14 mouse cellular contexts compared by ENCODE assay signal in the genomic region with DNA sequence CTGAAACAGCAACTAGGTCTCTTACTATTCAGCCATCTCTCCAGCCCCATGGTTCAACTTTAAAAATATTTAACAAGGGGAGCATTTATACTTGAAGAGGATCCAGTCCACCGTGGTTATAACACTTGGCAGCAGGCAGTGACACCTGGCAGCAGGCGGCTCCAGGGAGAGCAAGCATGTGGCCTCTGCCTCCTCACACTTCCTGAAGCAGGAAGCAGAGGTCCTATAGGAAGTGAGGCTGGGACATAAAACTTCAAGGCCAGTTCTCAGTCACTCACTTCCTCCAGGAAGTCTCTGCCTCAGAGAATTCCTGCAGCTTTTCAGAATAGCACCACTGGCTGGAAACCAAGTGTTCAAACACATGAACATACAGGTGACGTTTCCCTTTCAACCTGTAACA. TPM values are rescaled to one million over a fixed set of nuclear protein-coding genes. Genes with fewer than 3 reads are reported as not detected.
DNase-seq lines count a peak whose midpoint lies in the region; ATAC-seq lines count a peak whose summit lies in the region.
"Had no signal": no experiment of that assay in that cellular context is flagged by ENCODE, and none has a peak within 500 bp of the region (broad histone marks: within the 10 kb centered on the region; RNA-seq: fewer than 3 reads in every experiment).

No protein-coding gene starts in this region.

- H3K36me3 ChIP-seq in embryonic facial prominence, embryonic 14.5 days (ENCODE audit: control insufficient read depth, insufficient read depth, low read length): no peaks in the 10 kb centered on the region
- H3K36me3 ChIP-seq in embryonic facial prominence, embryonic 10.5 days (replicated peaks): no peaks in the 10 kb centered on the region
- H3K36me3 ChIP-seq in heart, embryonic 16.5 days (ENCODE audit: control insufficient read depth, insufficient read depth): no peaks in the 10 kb centered on the region
- no peaks in the 10 kb centered on the region for H3K36me3 ChIP-seq in liver, embryonic 11.5 days (ENCODE audit: control insufficient read depth, insufficient read depth, low read length)
- H3K36me3 ChIP-seq: midbrain, embryonic 12.5 days had no signal

- DNase-seq in embryonic facial prominence, embryonic 14.5 days (ENCODE audit: low spot score): peak; percentile 39
- no peak for DNase-seq in embryonic facial prominence, embryonic 10.5 days (ENCODE audit: low spot score)
- DNase-seq in 3134 (ENCODE audit: extremely low read depth, insufficient read length, low spot score): peak; percentile 15
- peak; percentile 61 for DNase-seq in kidney, postnatal 10 days
- no peak for DNase-seq in cerebellum, postnatal 36 days
- no peak for DNase-seq in ovary, adult 18-20 months (ENCODE audit: low spot score)
- DNase-seq in liver, embryonic 11.5 days (ENCODE audit: low spot score): no peak
- DNase-seq: liver, postnatal 0 days had no signal

- no peak overlapping the region for H3K4me2 ChIP-seq in embryonic facial prominence, embryonic 14.5 days (ENCODE audit: low read depth, low read length)
- no peak overlapping the region for H3K4me2 ChIP-seq in heart, embryonic 16.5 days (ENCODE audit: low read depth, low read length)
- no peak overlapping the region for H3K4me2 ChIP-seq in liver, embryonic 11.5 days
- H3K4me2 ChIP-seq: midbrain, embryonic 12.5 days had no signal

- no peaks in the 10 kb centered on the region for H3K27me3 ChIP-seq in embryonic facial prominence, embryonic 14.5 days (replicated peaks; ENCODE audit: control insufficient read depth, insufficient read depth, low read length)
- no peaks in the 10 kb centered on the region for H3K27me3 ChIP-seq in embryonic facial prominence, embryonic 10.5 days (replicated peaks; ENCODE audit: low read depth, poor library complexity, severe bottlenecking)
- no peaks in the 10 kb centered on the region for H3K27me3 ChIP-seq in heart, embryonic 16.5 days (ENCODE audit: control insufficient read depth, insufficient read depth, low read length)
- H3K27me3 ChIP-seq in liver, embryonic 11.5 days (replicated peaks; ENCODE audit: control insufficient read depth, insufficient read depth, low read length): no peaks in the 10 kb centered on the region
- H3K27me3 ChIP-seq: midbrain, embryonic 12.5 days had no signal

- ATAC-seq in embryonic facial prominence, embryonic 14.5 days (ENCODE audit: low read depth): no peak
- ATAC-seq in heart, embryonic 16.5 days (replicated peaks; ENCODE audit: extremely low read depth, insufficient read depth, low FRiP score): peak; percentile 60
- ATAC-seq in liver, embryonic 11.5 days (replicated peaks; ENCODE audit: low FRiP score): no peak
- ATAC-seq: liver, postnatal 0 days had no signal

- H3K27ac ChIP-seq in embryonic facial prominence, embryonic 14.5 days (replicated peaks; ENCODE audit: low read depth, low read length): no peak overlapping the region
- no peak overlapping the region for H3K27ac ChIP-seq in embryonic facial prominence, embryonic 10.5 days (replicated peaks)
- H3K27ac ChIP-seq in heart, embryonic 16.5 days (ENCODE audit: low read length): no peak overlapping the region
- H3K27ac ChIP-seq in liver, embryonic 11.5 days (ENCODE audit: low read depth, low read length): no peak overlapping the region
- H3K27ac ChIP-seq: midbrain, embryonic 12.5 days had no signal

- H3K4me1 ChIP-seq in embryonic facial prominence, embryonic 14.5 days (ENCODE audit: control insufficient read depth, insufficient read depth, low read length): no peaks in the 10 kb centered on the region
- no peaks in the 10 kb centered on the region; the same call in 1 of the 2 replicates for H3K4me1 ChIP-seq in embryonic facial prominence, embryonic 10.5 days
- no peaks in the 10 kb centered on the region for H3K4me1 ChIP-seq in heart, embryonic 16.5 days (ENCODE audit: control insufficient read depth, insufficient read depth, low read length)
- H3K4me1 ChIP-seq in liver, embryonic 11.5 days (replicated peaks; ENCODE audit: control insufficient read depth, insufficient read depth, low read length): no peaks in the 10 kb centered on the region
- H3K4me1 ChIP-seq: midbrain, embryonic 12.5 days had no signal

- 51% methylated on average over 3 of the region's 3 CpGs for WGBS in embryonic facial prominence, embryonic 14.5 days
- 63% methylated on average over 3 of the region's 3 CpGs for WGBS in embryonic facial prominence, embryonic 10.5 days
- 46% methylated on average over 3 of the region's 3 CpGs for WGBS in heart, embryonic 16.5 days
- WGBS in liver, embryonic 11.5 days: 49% methylated on average over 3 of the region's 3 CpGs

- no peak overlapping the region for H3K9ac ChIP-seq in embryonic facial prominence, embryonic 14.5 days (ENCODE audit: low read depth, low read length)
- no peak overlapping the region for H3K9ac ChIP-seq in heart, embryonic 16.5 days (ENCODE audit: low read length)
- no peak overlapping the region for H3K9ac ChIP-seq in liver, embryonic 11.5 days (ENCODE audit: low read depth, low read length)
- H3K9ac ChIP-seq: liver, postnatal 0 days; midbrain, embryonic 12.5 days had no signal

- H3K4me3 ChIP-seq in embryonic facial prominence, embryonic 14.5 days (ENCODE audit: low read depth, low read length): no peak overlapping the region
- no peak overlapping the region for H3K4me3 ChIP-seq in embryonic facial prominence, embryonic 10.5 days
- no peak overlapping the region for H3K4me3 ChIP-seq in heart, embryonic 16.5 days (ENCODE audit: low read length)
- H3K4me3 ChIP-seq in liver, embryonic 11.5 days (ENCODE audit: low read depth, low read length): no peak overlapping the region
- H3K4me3 ChIP-seq: erythroblast, embryonic 14.5 days; midbrain, embryonic 12.5 days had no signal

- no peaks in the 10 kb centered on the region for H3K9me3 ChIP-seq in embryonic facial prominence, embryonic 14.5 days (ENCODE audit: control insufficient read depth, low read length)
- H3K9me3 ChIP-seq in embryonic facial prominence, embryonic 10.5 days: no peaks in the 10 kb centered on the region
- H3K9me3 ChIP-seq in heart, embryonic 16.5 days (replicated peaks; ENCODE audit: control insufficient read depth, low read length): no peaks in the 10 kb centered on the region
- H3K9me3 ChIP-seq in liver, embryonic 11.5 days (ENCODE audit: control insufficient read depth, low read length): no peaks in the 10 kb centered on the region
- H3K9me3 ChIP-seq: midbrain, embryonic 12.5 days had no signal

RNA-seq across cellular contexts. Expression of gene 4930564D02Rik, which starts 20.7 kb away (rescaled TPM):
- not detected in 2 replicates for polyA plus RNA-seq in embryonic facial prominence, embryonic 14.5 days (2014; fragmentation: Nextera tagmentation; extraction: Ambion mirVana)
- polyA plus RNA-seq in embryonic facial prominence, embryonic 10.5 days (2016; fragmentation: Nextera tagmentation; extraction: Ambion mirVana): not detected in 2 replicates
- not detected in 2 replicates for polyA plus RNA-seq in heart, embryonic 16.5 days (2015; fragmentation: Nextera tagmentation; extraction: Ambion mirVana)
- polyA plus RNA-seq in liver, embryonic 11.5 days (2014; fragmentation: Nextera tagmentation; extraction: Ambion mirVana): not detected in 2 replicates
- polyA plus RNA-seq: cortical plate, adult 2 months; erythroblast, embryonic 14.5 days; heart, embryonic 14.5 days; liver, postnatal 0 days; midbrain, embryonic 12.5 days; thymus, postnatal 0 days had no signal

RNA-seq across cellular contexts. Expression of gene Cttnbp2nl, which starts 34.4 kb away (rescaled TPM):
- polyA plus RNA-seq in embryonic facial prominence, embryonic 14.5 days (2014; fragmentation: Nextera tagmentation; extraction: Ambion mirVana): 27.4 and 29.4 TPM in 2 replicates
- polyA plus RNA-seq in embryonic facial prominence, embryonic 10.5 days (2016; fragmentation: Nextera tagmentation; extraction: Ambion mirVana): 51.2 and 52.4 TPM in 2 replicates
- polyA plus RNA-seq in heart, embryonic 16.5 days (2015; fragmentation: Nextera tagmentation; extraction: Ambion mirVana): 19.4 and 21.7 TPM in 2 replicates
- 12.1 and 12.6 TPM in 2 replicates for polyA plus RNA-seq in liver, embryonic 11.5 days (2014; fragmentation: Nextera tagmentation; extraction: Ambion mirVana)

Comparison
In these comparisons a context has a peak if more than half of its experiments do, and no peak if none do; other contexts are left out.
1. DNase-seq: peak in embryonic facial prominence, embryonic 14.5 days (single experiment), 3134 (single experiment) and kidney, postnatal 10 days (single experiment); none in embryonic facial prominence, embryonic 10.5 days (single experiment), cerebellum, postnatal 36 days (0 of 2), ovary, adult 18-20 months (single experiment) and liver, embryonic 11.5 days (single experiment).